Mouse (Mus musculus) MEL-GATA-1-ER (cell line): ENCODE measurements around the gene Cpped1.

ENCODE experiments used
- DNase-seq: peaks from one replicate; pipeline ENCODE4 v3.0.0-alpha.2; 2012; ENCODE audit warnings: low read depth; ENCODE audit errors: extremely low read depth

Cpped1 gene

GRCm38 (mm10) chr16:11909035-11909591, at the start of gene Cpped1:
TSS of gene Cpped1 (minus strand) at chr16:11909445.
- peak; percentile 78 for DNase-seq

- peak; percentile 21 for DNase-seq
These were observed 31.2 kb upstream of the Cpped1 start for GRCm38 (mm10) chr16:11940477-11940876.

GRCm38 (mm10) chr16:11910801-11911200, 1.6 kb upstream of the Cpped1 start:
- DNase-seq: no peak

- no peak for DNase-seq
These were observed 572 bp upstream of the Cpped1 start for GRCm38 (mm10) chr16:11909817-11910216.

DNA sequence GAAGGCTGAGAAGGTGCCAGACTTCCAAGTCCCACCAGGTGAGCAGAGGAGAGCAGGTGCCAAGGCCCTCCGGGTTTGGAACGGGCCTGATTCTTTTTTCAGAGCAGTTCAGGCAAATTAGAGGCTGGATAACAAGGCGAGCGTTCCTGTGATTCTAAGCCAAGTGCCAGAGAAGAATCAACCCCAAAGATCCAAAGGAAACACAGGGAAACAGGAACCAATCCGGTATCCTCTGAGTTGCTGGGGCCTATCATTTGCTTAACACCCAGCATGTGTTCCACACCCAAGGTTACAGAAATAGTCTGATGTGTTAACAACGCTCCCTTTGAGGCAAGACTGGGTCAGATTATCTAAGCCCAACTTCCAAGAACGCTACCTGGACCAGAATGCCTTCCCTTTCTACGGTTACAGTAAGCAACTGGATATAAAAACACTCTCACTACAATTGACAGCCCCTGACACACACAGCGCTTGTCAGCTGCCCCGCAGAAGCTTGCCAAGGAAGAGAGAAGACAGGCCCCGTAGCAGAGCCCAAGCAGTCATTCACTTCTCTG, 707 bp downstream of the Cpped1 start:
- DNase-seq: peak; percentile 49

DNA sequence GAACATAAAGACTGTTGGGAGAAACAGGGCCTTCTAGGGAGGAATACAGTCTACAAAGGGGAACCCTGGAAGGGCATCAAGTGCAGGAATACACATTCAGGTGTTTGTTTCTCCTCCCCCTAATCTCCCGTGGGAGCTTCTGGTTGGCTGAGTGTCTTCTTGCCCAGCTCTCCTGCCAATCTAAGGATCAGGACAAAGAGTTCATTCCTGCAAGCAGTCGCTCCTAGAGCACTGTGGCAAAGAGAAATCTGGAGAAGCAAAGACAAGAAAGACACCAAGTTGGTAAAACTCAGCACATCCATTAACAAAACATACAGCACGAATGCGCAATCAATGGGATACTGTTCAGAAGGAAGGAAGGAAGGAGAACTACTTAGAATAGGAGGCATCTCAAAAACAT, 1.4 kb downstream of the Cpped1 start:
- DNase-seq: no peak

- DNase-seq: no peak
These were observed 2.3 kb downstream of the Cpped1 start for GRCm38 (mm10) chr16:11906906-11907305.

DNA sequence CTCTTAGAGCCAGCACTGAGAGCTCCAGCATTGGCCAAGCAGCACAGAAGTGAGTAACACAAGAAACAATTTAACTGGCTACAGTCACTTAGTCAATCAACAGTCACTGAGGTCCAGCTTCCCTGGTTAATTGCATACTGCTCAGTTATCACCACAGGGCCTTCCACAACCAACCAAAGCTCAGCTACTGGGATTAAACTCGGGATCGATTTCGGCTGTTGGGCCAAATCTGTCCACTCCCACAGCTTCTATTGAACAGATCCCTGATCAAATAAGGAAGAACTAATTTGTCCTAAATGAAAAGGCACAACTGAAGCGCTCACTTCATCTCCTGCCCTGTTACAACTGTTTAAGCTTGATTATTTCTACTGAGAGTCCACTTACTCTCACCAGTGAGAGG, 4.0 kb downstream of the Cpped1 start:
- DNase-seq: no peak

DNA sequence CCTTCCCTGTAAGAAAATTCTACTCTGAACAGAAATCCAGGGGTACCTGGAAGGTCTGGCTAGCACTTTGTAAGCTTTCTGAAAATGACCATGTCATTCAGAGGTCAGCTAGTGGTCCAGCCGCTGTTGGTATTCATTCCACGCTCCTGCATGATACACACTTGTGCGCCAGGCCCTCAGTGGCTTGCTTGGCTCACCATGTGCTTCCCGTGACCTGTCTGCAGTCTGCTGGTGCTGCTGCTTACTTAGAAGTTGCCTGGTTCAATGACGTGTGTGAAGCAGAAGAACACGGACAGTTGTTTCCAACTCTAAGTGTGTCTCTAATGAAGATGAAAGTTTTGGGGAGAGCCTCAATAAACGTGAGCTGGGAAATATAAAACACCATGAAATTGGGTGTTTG, 7.2 kb downstream of the Cpped1 start:
- DNase-seq: no peak

GRCm38 (mm10) chr16:11900341-11900740, 8.9 kb downstream of the Cpped1 start:
- no peak for DNase-seq

- no peak for DNase-seq
These were observed 12.8 kb downstream of the Cpped1 start for GRCm38 (mm10) chr16:11896411-11896810.

DNA sequence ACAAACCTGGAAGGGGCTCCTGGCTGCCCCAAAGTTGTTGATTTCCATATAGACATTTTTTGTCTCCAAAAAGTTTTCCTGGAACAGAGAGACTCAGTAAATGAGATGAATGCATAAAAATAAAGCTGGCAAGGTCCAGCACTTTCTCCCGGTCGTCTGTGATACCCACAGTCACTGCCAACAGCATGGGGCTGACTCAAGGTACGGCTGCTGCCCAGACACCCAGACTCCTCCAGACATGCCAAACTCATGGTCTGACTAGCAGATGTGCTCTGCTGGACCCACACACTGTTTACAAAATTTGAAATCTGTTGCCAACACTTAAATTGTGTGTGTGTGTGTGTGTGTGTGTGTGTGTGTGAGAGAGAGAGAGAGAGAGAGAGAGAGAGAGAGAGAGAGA, 14.4 kb downstream of the Cpped1 start:
- DNase-seq: no peak

DNA sequence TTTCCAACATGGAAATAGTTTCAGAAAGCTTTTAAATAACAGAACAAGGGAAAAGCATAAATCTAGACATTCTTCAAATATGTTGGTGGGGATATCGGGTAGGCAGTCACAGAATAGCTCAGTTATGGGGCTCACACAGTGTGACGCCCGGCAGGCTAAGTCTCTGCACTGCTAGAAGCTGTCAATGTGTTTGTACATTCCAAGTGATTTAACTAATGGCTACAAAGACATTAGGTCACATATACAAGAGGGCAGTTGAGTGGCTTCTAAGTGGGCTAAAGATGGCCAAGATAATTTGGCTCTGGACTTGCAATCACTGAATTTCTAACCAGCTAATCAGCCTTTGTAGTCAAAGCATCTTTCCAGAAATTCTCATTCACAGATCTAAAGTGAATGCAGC, 19.1 kb downstream of the Cpped1 start:
- DNase-seq: no peak

- DNase-seq: no peak
These were observed 19.5 kb downstream of the Cpped1 start for GRCm38 (mm10) chr16:11889741-11890140.

- no peak for DNase-seq
These were observed 27.4 kb downstream of the Cpped1 start for GRCm38 (mm10) chr16:11881795-11882194.

DNA sequence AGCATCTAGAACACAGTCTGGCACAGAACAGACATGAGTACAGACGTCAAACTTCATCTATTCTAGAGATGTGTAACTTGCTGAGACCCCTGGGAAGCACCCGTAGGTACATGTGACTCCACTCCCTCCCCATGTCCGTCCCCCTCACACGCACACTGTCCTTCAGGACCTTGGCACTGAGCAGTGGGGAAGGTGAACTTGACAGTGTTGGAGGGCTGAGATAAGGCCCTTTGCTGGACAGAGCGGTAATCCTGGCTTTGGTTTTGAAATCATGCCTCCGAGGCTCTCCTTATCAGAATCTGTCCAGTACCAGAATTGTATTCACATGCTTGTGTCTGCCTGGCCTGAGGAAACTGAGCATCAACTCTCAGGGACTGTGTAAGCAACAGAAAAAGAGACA, 28.8 kb downstream of the Cpped1 start:
- no peak for DNase-seq

GRCm38 (mm10) chr16:11879196-11879595, 30.0 kb downstream of the Cpped1 start:
- DNase-seq: no peak

GRCm38 (mm10) chr16:11875227-11875626, 34.0 kb downstream of the Cpped1 start:
- DNase-seq: no peak

GRCm38 (mm10) chr16:11873292-11873691, 36.0 kb downstream of the Cpped1 start:
- DNase-seq: no peak

- DNase-seq: no peak
These were observed 40.8 kb downstream of the Cpped1 start for GRCm38 (mm10) chr16:11868486-11868885.

DNA sequence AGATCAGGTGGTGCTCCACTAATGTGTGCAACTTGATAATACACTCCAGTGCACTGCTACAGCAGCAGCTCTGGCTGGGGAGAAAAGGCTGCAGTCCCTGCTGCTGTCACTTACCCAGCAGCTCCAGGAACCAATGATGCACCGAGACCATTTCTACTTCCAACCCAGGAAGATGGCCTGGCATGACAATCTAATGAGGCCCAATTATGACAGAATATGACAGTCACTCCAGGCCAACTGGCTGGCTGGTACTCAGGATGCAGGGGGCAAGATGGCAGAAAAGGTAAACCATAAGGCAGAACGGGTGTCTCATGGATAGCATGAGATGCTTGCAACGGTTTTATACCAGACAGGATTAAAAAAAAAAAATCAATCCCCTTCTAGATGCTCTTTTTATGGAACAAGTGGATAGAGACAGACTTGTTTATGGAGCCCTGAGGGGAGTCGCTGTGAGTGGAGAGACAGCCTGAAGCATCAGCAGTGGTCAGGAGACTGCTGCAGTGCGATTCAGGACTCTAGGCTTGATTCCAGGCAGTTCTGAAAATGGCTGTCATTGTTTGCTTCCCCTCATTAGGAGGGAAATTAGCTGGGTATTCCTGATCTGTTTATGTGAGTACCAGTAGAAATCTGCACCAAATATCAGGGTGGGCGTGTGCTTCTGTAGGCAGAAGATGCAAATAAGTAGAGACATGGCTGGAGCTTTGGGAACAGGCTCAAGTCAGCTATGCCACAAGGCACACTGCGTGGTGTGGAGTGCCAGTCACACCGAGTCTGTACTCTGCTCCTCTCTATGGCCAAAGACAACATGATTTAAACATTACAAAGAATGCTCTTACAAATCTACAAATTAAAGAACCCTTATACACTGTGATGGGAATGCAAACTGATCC, 56.3 kb downstream of the Cpped1 start:
- no peak for DNase-seq

DNA sequence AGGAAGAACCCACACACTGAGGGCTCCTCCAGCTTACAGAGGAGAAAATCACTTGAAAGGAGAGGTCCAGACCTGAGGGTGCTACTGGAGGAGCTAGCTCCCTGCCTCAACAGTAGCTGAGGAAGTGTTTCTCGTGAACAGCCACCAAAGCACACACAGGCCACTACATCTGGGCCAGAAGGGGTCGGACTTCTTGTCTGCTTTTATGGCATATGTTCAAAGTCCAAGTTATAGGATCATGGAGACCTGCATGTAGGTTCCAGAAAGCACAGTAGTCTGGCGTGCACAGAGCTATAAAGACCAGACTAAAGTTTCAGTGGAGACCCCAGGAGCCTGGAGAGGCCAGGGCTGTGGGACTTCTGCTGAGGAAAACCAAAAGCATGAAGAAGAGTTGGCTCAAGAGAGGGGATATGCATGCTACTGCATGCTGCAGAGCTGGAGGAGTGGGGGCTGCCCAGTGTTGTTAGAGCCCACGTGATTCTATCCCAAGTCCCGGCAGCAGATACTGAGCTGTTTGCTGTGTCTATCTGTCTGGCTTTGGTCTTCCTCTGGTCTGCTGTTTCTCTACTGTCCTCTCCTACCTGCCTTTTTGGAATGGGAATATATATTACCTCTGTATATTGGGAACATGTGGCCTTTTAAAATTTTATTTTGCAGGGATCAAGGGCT, 60.1 kb downstream of the Cpped1 start:
- no peak for DNase-seq
